Mouse (Mus musculus): ENCODE measurements around the gene Prdm15. TPM values are rescaled to one million over a fixed set of nuclear protein-coding genes. Genes with fewer than 3 reads are reported as not detected.

Prdm15 gene
- polyA plus RNA-seq, 1 experiment: 4.4 TPM

GRCm38 (mm10) chr16:97751884-97752283 lies 99.8 kb downstream of the Prdm15 start:
- no peaks in the 10 kb centered on the region for H3K79me2 ChIP-seq (ENCODE audit: control insufficient read depth, insufficient read depth)
- no peak overlapping the region for H3ac ChIP-seq (ENCODE audit: control insufficient read depth, insufficient read length, low read depth)
- H3K4me3 ChIP-seq (ENCODE audit: insufficient read depth, poor library complexity, severe bottlenecking): no peak overlapping the region
- no peak for TF ChIP-seq FOSL1 (IDR thresholded peaks at IDR 0.05; ENCODE audit: insufficient read depth, low read length, poor library complexity, severe bottlenecking)
- TF ChIP-seq CEBPB (IDR thresholded peaks at IDR 0.05; ENCODE audit: low read depth): peak; percentile 46
- no peak for TF ChIP-seq CTCF (IDR thresholded peaks at IDR 0.05; ENCODE audit: control insufficient read depth, insufficient read depth, insufficient read length)
- TF ChIP-seq MYOG (IDR thresholded peaks at IDR 0.05; ENCODE audit: control insufficient read depth, extremely low read depth, insufficient read length): no peak
- no peak for TF ChIP-seq MAX (IDR thresholded peaks at IDR 0.05)
- no peak for TF ChIP-seq MYOD1 (IDR thresholded peaks at IDR 0.05; ENCODE audit: control insufficient read depth, insufficient read length, low read depth)
- TF ChIP-seq USF1 (IDR thresholded peaks at IDR 0.05; ENCODE audit: low read depth): peak; percentile 62
- no peaks in the 10 kb centered on the region for H3K79me3 ChIP-seq (ENCODE audit: low read depth)
- no peaks in the 10 kb centered on the region for H3K27me3 ChIP-seq (ENCODE audit: control insufficient read depth, insufficient read depth, insufficient read length)
- H3K36me3 ChIP-seq (ENCODE audit: control insufficient read depth, insufficient read depth): no peaks in the 10 kb centered on the region

- no peaks in the 10 kb centered on the region for H3K79me3 ChIP-seq (ENCODE audit: low read depth)
- no peaks in the 10 kb centered on the region for H3K79me2 ChIP-seq (ENCODE audit: control insufficient read depth, insufficient read depth)
- no peaks in the 10 kb centered on the region for H3K27me3 ChIP-seq (ENCODE audit: control insufficient read depth, insufficient read depth, insufficient read length)
- H3K4me3 ChIP-seq (ENCODE audit: insufficient read depth, poor library complexity, severe bottlenecking): no peak overlapping the region
- H3ac ChIP-seq (ENCODE audit: control insufficient read depth, insufficient read length, low read depth): no peak overlapping the region
- no peaks in the 10 kb centered on the region for H3K36me3 ChIP-seq (ENCODE audit: control insufficient read depth, insufficient read depth)
- TF ChIP-seq USF1 (IDR thresholded peaks at IDR 0.05; ENCODE audit: low read depth) (no peak), FOSL1 (IDR thresholded peaks at IDR 0.05; ENCODE audit: insufficient read depth, low read length, poor library complexity, severe bottlenecking) (no peak)
Measured at GRCm38 (mm10) chr16:97748421-97748820, 103.2 kb downstream of the Prdm15 start.

Small RNAs within 50 kb of the gene (microRNA-seq; reads per million reads assigned to microRNA genes)
- gene Mir6964 (ENCODE audit: borderline microRNAs expressed): 0.12 reads per million

Other genes with a start within 250 kb of the Prdm15 start
- not detected for gene Tmprss2, start 240.7 kb downstream of the Prdm15 start, polyA plus RNA-seq (2012; fragmentation: generic; extraction: Trizol)
- gene Ripk4, start 88.1 kb downstream of the Prdm15 start, polyA plus RNA-seq (2012; fragmentation: generic; extraction: Trizol): not detected
- 9.3 TPM for gene C2cd2, start 110.7 kb upstream of the Prdm15 start, polyA plus RNA-seq (2012; fragmentation: generic; extraction: Trizol)
- gene Zbtb21, start 110.8 kb upstream of the Prdm15 start, polyA plus RNA-seq (2012; fragmentation: generic; extraction: Trizol): 11.5 TPM
- 5.2 TPM for gene B230307C23Rik, start 145.5 kb upstream of the Prdm15 start, polyA plus RNA-seq (2012; fragmentation: generic; extraction: Trizol)
- 1.2 TPM for gene A630089N07Rik, start 230.6 kb upstream of the Prdm15 start, polyA plus RNA-seq (2012; fragmentation: generic; extraction: Trizol)